Mouse (Mus musculus) liver, adult 2 months (tissue): Measurements from ENCODE around the gene Golga4.

Experiments
- CTCF ChIP-seq: fragments of 200-500 bp; IDR thresholded peaks from 2 replicates; pipeline ENCODE4 v1.5.1; 2011; ENCODE audit warnings: low read depth, low read length, control low read depth
- POLR2A ChIP-seq: fragments of 200-500 bp; IDR thresholded peaks from 2 replicates; pipeline ENCODE4 v1.6.1; 2011; ENCODE audit warnings: low read length, control low read depth; ENCODE audit not compliant: insufficient read depth; ENCODE audit errors: extremely low read depth

- TF ChIP-seq POLR2A (no peak), CTCF (no peak)
Observed at GRCm38 (mm10) chr9:118476211-118476765, 29.8 kb upstream of the Golga4 start.
